Mouse (Mus musculus) leukemia stem cell, adult 10-12 weeks (primary cell): ENCODE results near the gene 1700016H13Rik. TPM values are rescaled to one million over a fixed set of nuclear protein-coding genes. Genes with fewer than 3 reads are reported as not detected.

Source experiments
- polyA plus RNA-seq: library from polyadenylated mRNA; stranded (reverse); fragments of >175 nt; gene quantifications from 2 replicates; pipeline ENCODE4 v1.2.3, GENCODE M21; 2012; ENCODE audit warnings: low replicate concordance

1700016H13Rik gene
- polyA plus RNA-seq: not detected in 2 replicates

DNA sequence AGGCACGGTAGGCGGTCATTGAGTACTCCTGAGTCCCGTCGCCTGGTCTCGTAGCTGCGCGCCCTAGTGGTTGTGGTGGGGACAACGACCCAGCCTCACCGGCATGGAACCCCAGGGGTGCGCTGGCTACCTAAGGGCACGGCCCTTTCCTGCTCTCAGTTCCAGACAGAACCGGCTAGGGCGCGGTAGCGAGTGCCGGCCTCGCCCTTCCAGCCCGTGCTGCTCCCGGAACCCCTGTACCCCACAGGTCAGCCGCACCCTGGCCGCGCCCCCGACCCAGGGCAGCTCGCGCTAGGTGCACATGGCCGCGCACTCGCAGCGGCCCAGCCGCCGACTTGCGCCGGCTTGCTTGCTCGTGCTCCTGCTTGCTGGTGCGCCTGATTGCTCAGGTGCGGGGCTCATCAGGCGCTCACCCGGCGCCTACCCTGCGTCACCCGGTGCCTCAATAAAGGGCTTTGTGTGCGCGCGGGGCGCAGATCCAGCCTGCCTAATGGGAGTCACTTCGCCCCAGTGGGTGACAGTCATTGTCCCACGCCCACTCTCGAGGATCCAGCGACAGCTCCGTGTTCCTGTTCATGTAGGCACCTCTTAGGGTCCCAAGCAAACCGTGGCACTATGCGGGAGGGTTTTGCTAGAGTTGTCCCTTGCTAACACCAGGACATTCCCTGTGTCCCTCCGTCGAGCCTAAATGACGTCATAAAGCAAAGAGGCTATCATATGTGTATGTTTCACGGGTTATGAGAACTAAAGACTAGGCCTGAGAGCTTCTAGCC is at the start of gene 1700016H13Rik:
Gene 1700016H13Rik, minus strand, starts transcription at position 665 of the 773 bp plus-strand sequence.

GRCm38 (mm10) chr5:103691624-103692530 is 36.1 kb upstream of the 1700016H13Rik start, which contains the start of gene Aff1:
TSS of gene Aff1 (plus strand) at chr5:103692374.

GRCm38 (mm10) chr5:103629111-103629764 is 26.6 kb downstream of the 1700016H13Rik start, which contains the start of gene Slc10a6:
TSS of gene Slc10a6 (minus strand) at chr5:103629403.

Other genes with a start within 250 kb of the 1700016H13Rik start
- 2.1 and 2.5 TPM in 2 replicates for gene Ptpn13, start 230.8 kb downstream of the 1700016H13Rik start, polyA plus RNA-seq
- gene Slc10a6, start 26.6 kb downstream of the 1700016H13Rik start, polyA plus RNA-seq: not detected in 2 replicates
- gene Aff1, start 36.4 kb upstream of the 1700016H13Rik start, polyA plus RNA-seq: 42.2 and 63.7 TPM in 2 replicates